Mouse (Mus musculus) liver, embryonic 12.5 days (tissue): Measurements from ENCODE around the gene Gpr3. TPM values are rescaled to one million over a fixed set of nuclear protein-coding genes. Genes with fewer than 3 reads are reported as not detected.

Source experiments
- ATAC-seq: fragments of 200-750 bp; cut with Nextera tagmentation; 2 replicates; pipeline ENCODE4 v1.8.0; 2017; ENCODE audit warnings: moderate number of reproducible peaks, mild to moderate bottlenecking, moderate library complexity
- H3K27ac ChIP-seq: fragments of 300-500 bp; sonication (generic); 2 replicates; pipeline ENCODE4 v1.5.1; 2016; ENCODE audit warnings: mild to moderate bottlenecking
- H3K27me3 ChIP-seq: fragments of 300-500 bp; sonication (generic); replicated peaks from 2 replicates; pipeline ENCODE4 v1.6.1; 2016; ENCODE audit warnings: mild to moderate bottlenecking, moderate library complexity
- H3K36me3 ChIP-seq: fragments of 300-500 bp; sonication (generic); 2 replicates; pipeline ENCODE4 v1.6.1; 2016; ENCODE audit warnings: mild to moderate bottlenecking, moderate library complexity
- H3K4me1 ChIP-seq: fragments of 300-500 bp; sonication (generic); 2 replicates; pipeline ENCODE4 v1.6.1; 2016
- H3K4me2 ChIP-seq: fragments of 300-500 bp; sonication (generic); 2 replicates; pipeline ENCODE4 v1.6.1; 2016; ENCODE audit warnings: mild to moderate bottlenecking, moderate library complexity
- H3K4me3 ChIP-seq: fragments of 300-500 bp; sonication (generic); 2 replicates; pipeline ENCODE4 v1.5.1; 2016; ENCODE audit warnings: mild to moderate bottlenecking, moderate library complexity
- H3K9ac ChIP-seq: fragments of 300-500 bp; sonication (generic); 2 replicates; pipeline ENCODE4 v1.6.1; 2016; ENCODE audit warnings: mild to moderate bottlenecking, moderate library complexity
- H3K9me3 ChIP-seq: fragments of 300-500 bp; sonication (generic); replicated peaks from 2 replicates; pipeline ENCODE4 v1.6.1; 2016; ENCODE audit warnings: mild to moderate bottlenecking, moderate library complexity
- WGBS: fragments of 180-500 bp; shearing (Covaris S2); methylation state at CpG from one replicate; pipeline ENCODE4 v1.1.7; 2016; ENCODE audit not compliant: insufficient replicate concordance; 5-methylcytosine and 5-hydroxymethylcytosine counted together
- polyA plus RNA-seq: library from polyadenylated mRNA; unstranded; fragments of >200 nt; fragmentation: Nextera tagmentation; extraction: Ambion mirVana; gene quantifications from 2 replicates; pipeline ENCODE4 v1.2.1, GENCODE M21; 2016

The Gpr3 gene
- polyA plus RNA-seq, 1 experiment from 2014 or later: not detected

- peaks cover 88% of the 10 kb centered on the region for H3K4me1 ChIP-seq
- WGBS: 55% methylated on average over 15 of the region's 15 CpGs
- H3K4me2 ChIP-seq: peak overlapping the region; percentile 58
- peak overlapping the region; percentile 78 for H3K27ac ChIP-seq
- H3K9me3 ChIP-seq: no peaks in the 10 kb centered on the region
- H3K4me3 ChIP-seq: 0 out of 2 replicates have a peak overlapping the region, but pooled peaks have one; percentile 7
- H3K27me3 ChIP-seq: peaks cover 83% of the 10 kb centered on the region
- ATAC-seq: no peak
- H3K9ac ChIP-seq: peak overlapping the region; percentile 31
- H3K36me3 ChIP-seq: no peaks in the 10 kb centered on the region
These were observed 34.7 kb upstream of the Gpr3 start for GRCm38 (mm10) chr4:133247072-133247471.

- H3K27ac ChIP-seq: no peak overlapping the region; the same call in 1 of the 2 replicates
- H3K36me3 ChIP-seq: no peaks in the 10 kb centered on the region
- WGBS: 16% methylated on average over 1 of the region's 1 CpGs
- peaks cover 87% of the 10 kb centered on the region for H3K4me1 ChIP-seq
- 0 out of 2 replicates have a peak overlapping the region, but pooled peaks have one; percentile 14 for H3K9ac ChIP-seq
- no peak overlapping the region for H3K4me3 ChIP-seq
- no peak overlapping the region for H3K4me2 ChIP-seq
- H3K27me3 ChIP-seq: peaks cover 57% of the 10 kb centered on the region
- no peaks in the 10 kb centered on the region for H3K9me3 ChIP-seq
- no peak for ATAC-seq
These were observed 32.0 kb upstream of the Gpr3 start for GRCm38 (mm10) chr4:133244289-133244688.

GRCm38 (mm10) chr4:133243538-133243937, 31.2 kb upstream of the Gpr3 start:
- WGBS: 53% methylated on average over 13 of the region's 13 CpGs
- H3K9me3 ChIP-seq: no peaks in the 10 kb centered on the region
- peak overlapping the region; percentile 18; the same call in 1 of the 2 replicates for H3K4me2 ChIP-seq
- ATAC-seq: no peak
- H3K4me1 ChIP-seq: peaks cover 89% of the 10 kb centered on the region
- peaks cover 52% of the 10 kb centered on the region for H3K27me3 ChIP-seq
- H3K9ac ChIP-seq: no peak overlapping the region
- no peaks in the 10 kb centered on the region for H3K36me3 ChIP-seq
- 0 out of 2 replicates have a peak overlapping the region, but pooled peaks have one; percentile 13 for H3K27ac ChIP-seq
- H3K4me3 ChIP-seq: no peak overlapping the region

- Histone ChIP-seq H3K9ac (no peak overlapping the region), H3K27ac (peak overlapping the region; percentile 89; the same call in 1 of the 2 replicates), H3K4me3 (no peak overlapping the region), H3K27me3 (peaks cover 47% of the 10 kb centered on the region), H3K9me3 (no peaks in the 10 kb centered on the region), H3K4me2 (no peak overlapping the region), H3K36me3 (no peaks in the 10 kb centered on the region), H3K4me1 (peaks cover 89% of the 10 kb centered on the region)
- ATAC-seq: no peak
- 75% methylated on average over 9 of the region's 9 CpGs for WGBS
These were observed 30.4 kb upstream of the Gpr3 start for GRCm38 (mm10) chr4:133242710-133243109.

- 19% methylated on average over 11 of the region's 11 CpGs for WGBS
- peak overlapping the region; percentile 88 for H3K9ac ChIP-seq
- no peaks in the 10 kb centered on the region for H3K9me3 ChIP-seq
- peak overlapping the region; percentile 100 for H3K4me2 ChIP-seq
- H3K27me3 ChIP-seq: peaks cover 46% of the 10 kb centered on the region
- 0 out of 2 replicates have a peak, but pooled peaks have one; percentile 4 for ATAC-seq
- H3K4me1 ChIP-seq: peaks cover 84% of the 10 kb centered on the region
- H3K27ac ChIP-seq: peak overlapping the region; percentile 89
- peak overlapping the region; percentile 73 for H3K4me3 ChIP-seq
- H3K36me3 ChIP-seq: no peaks in the 10 kb centered on the region
These were observed 29.6 kb upstream of the Gpr3 start for GRCm38 (mm10) chr4:133241910-133242309.

- Histone ChIP-seq H3K36me3 (no peaks in the 10 kb centered on the region), H3K4me1 (peaks cover 77% of the 10 kb centered on the region), H3K9me3 (no peaks in the 10 kb centered on the region), H3K27me3 (peaks cover 39% of the 10 kb centered on the region), H3K27ac (peak overlapping the region; percentile 89), H3K9ac (peak overlapping the region; percentile 88), H3K4me3 (peak overlapping the region; percentile 73), H3K4me2 (peak overlapping the region; percentile 100)
- WGBS: under 1% methylated on average over 78 of the region's 78 CpGs
- peak; percentile 88 for ATAC-seq
These were observed 28.9 kb upstream of the Gpr3 start for GRCm38 (mm10) chr4:133240934-133241908.

- peak within 1 kb of the TSS; percentile 88 for H3K9ac ChIP-seq
These were observed 28.2 kb upstream of the Gpr3 start, which contains the start of gene Map3k6 for GRCm38 (mm10) chr4:133240490-133240921. Map3k6 (plus strand) TSS chr4:133240818.

GRCm38 (mm10) chr4:133237911-133238310, 25.6 kb upstream of the Gpr3 start:
- Histone ChIP-seq H3K27me3 (peaks cover 29% of the 10 kb centered on the region), H3K4me1 (peaks cover 46% of the 10 kb centered on the region), H3K9me3 (no peaks in the 10 kb centered on the region), H3K36me3 (no peaks in the 10 kb centered on the region), H3K4me3 (no peak overlapping the region), H3K27ac (peak overlapping the region; percentile 52; the same call in 1 of the 2 replicates), H3K9ac (no peak overlapping the region), H3K4me2 (no peak overlapping the region)
- WGBS: 16% methylated on average over 4 of the region's 4 CpGs
- ATAC-seq: peak; percentile 21; the same call in 1 of the 2 replicates

More at GRCm38 (mm10) chr4:133240490-133240921, 28.2 kb upstream of the Gpr3 start, which contains the start of gene Map3k6:
- Histone ChIP-seq H3K4me3 (peak within 1 kb of the TSS; percentile 73), H3K27ac (peak within 1 kb of the TSS; percentile 89), H3K4me2 (peak within 1 kb of the TSS; percentile 100), H3K4me1 (peaks cover 70% of the 10 kb centered on the region), H3K9me3 (no peaks in the 10 kb centered on the region), H3K27me3 (peaks cover 32% of the 10 kb centered on the region), H3K36me3 (no peaks in the 10 kb centered on the region)
- 6% methylated on average over 16 of the region's 16 CpGs for WGBS
- peak; percentile 57 for ATAC-seq

GRCm38 (mm10) chr4:133235415-133235814, 23.1 kb upstream of the Gpr3 start:
- Histone ChIP-seq H3K9me3 (no peaks in the 10 kb centered on the region), H3K36me3 (no peaks in the 10 kb centered on the region), H3K4me1 (peaks cover 22% of the 10 kb centered on the region), H3K9ac (no peak overlapping the region), H3K4me2 (no peak overlapping the region), H3K27ac (no peak overlapping the region), H3K4me3 (no peak overlapping the region), H3K27me3 (peaks cover 28% of the 10 kb centered on the region)
- WGBS: 68% methylated on average over 5 of the region's 5 CpGs
- no peak for ATAC-seq

GRCm38 (mm10) chr4:133234771-133235170, 22.4 kb upstream of the Gpr3 start:
- H3K9ac ChIP-seq: no peak overlapping the region
- no peaks in the 10 kb centered on the region for H3K36me3 ChIP-seq
- WGBS: 43% methylated on average over 5 of the region's 5 CpGs
- H3K4me2 ChIP-seq: no peak overlapping the region
- no peak for ATAC-seq
- H3K9me3 ChIP-seq: no peaks in the 10 kb centered on the region
- H3K4me1 ChIP-seq: peaks cover 18% of the 10 kb centered on the region
- peaks cover 28% of the 10 kb centered on the region for H3K27me3 ChIP-seq
- no peak overlapping the region for H3K4me3 ChIP-seq
- H3K27ac ChIP-seq: no peak overlapping the region

GRCm38 (mm10) chr4:133233285-133233976, 21.1 kb upstream of the Gpr3 start:
- 33% methylated on average over 10 of the region's 10 CpGs for WGBS
- H3K4me1 ChIP-seq: peaks cover 12% of the 10 kb centered on the region
- no peak overlapping the region for H3K9ac ChIP-seq
- no peaks in the 10 kb centered on the region for H3K36me3 ChIP-seq
- no peak overlapping the region for H3K4me3 ChIP-seq
- ATAC-seq: no peak
- no peaks in the 10 kb centered on the region for H3K9me3 ChIP-seq
- H3K4me2 ChIP-seq: no peak overlapping the region
- H3K27me3 ChIP-seq: peaks cover 28% of the 10 kb centered on the region
- no peak overlapping the region for H3K27ac ChIP-seq
